Mouse (Mus musculus) heart, embryonic 12.5 days (tissue): ENCODE measurements at regions not wholly inside any gene's neighbourhood (a gene's known extent, or its start where the extent isn't known, plus 50 kb on each side); places are given as distances from the start of the nearest gene placed in this dataset.

Source experiments
- ATAC-seq: fragments of 200-750 bp; cut with Nextera tagmentation; 2 replicates; pipeline ENCODE4 v1.8.0; 2017; ENCODE audit warnings: moderate TSS enrichment, moderate library complexity; ENCODE audit not compliant: insufficient number of reproducible peaks, low FRiP score
- H3K27ac ChIP-seq: fragments of 300-500 bp; sonication (generic); 2 replicates; pipeline ENCODE4 v1.5.1; 2016; ENCODE audit warnings: mild to moderate bottlenecking, moderate library complexity; ENCODE audit not compliant: poor library complexity, severe bottlenecking
- H3K27me3 ChIP-seq: fragments of 300-500 bp; sonication (generic); replicated peaks from 2 replicates; pipeline ENCODE4 v1.6.1; 2016; ENCODE audit warnings: mild to moderate bottlenecking, moderate library complexity
- H3K36me3 ChIP-seq: fragments of 300-500 bp; sonication (generic); 2 replicates; pipeline ENCODE4 v1.6.1; 2016; ENCODE audit warnings: mild to moderate bottlenecking, moderate library complexity
- H3K4me1 ChIP-seq: fragments of 300-500 bp; sonication (generic); replicated peaks from 2 replicates; pipeline ENCODE4 v1.6.1; 2016; ENCODE audit warnings: mild to moderate bottlenecking
- H3K4me2 ChIP-seq: fragments of 300-500 bp; sonication (generic); 2 replicates; pipeline ENCODE4 v1.6.1; 2016; ENCODE audit warnings: mild to moderate bottlenecking, moderate library complexity
- H3K4me3 ChIP-seq: fragments of 300-500 bp; sonication (generic); 2 replicates; pipeline ENCODE4 v1.5.1; 2016; ENCODE audit warnings: mild to moderate bottlenecking
- H3K9ac ChIP-seq: fragments of 300-500 bp; sonication (generic); 2 replicates; pipeline ENCODE4 v1.6.1; 2016; ENCODE audit warnings: mild to moderate bottlenecking, moderate library complexity
- H3K9me3 ChIP-seq: fragments of 300-500 bp; sonication (generic); replicated peaks from 2 replicates; pipeline ENCODE4 v1.6.1; 2016; ENCODE audit warnings: mild to moderate bottlenecking, moderate library complexity
- WGBS: fragments of 180-500 bp; shearing (Covaris S2); methylation state at CpG from one replicate; pipeline ENCODE4 v1.1.7; 2016; 5-methylcytosine and 5-hydroxymethylcytosine counted together

DNA sequence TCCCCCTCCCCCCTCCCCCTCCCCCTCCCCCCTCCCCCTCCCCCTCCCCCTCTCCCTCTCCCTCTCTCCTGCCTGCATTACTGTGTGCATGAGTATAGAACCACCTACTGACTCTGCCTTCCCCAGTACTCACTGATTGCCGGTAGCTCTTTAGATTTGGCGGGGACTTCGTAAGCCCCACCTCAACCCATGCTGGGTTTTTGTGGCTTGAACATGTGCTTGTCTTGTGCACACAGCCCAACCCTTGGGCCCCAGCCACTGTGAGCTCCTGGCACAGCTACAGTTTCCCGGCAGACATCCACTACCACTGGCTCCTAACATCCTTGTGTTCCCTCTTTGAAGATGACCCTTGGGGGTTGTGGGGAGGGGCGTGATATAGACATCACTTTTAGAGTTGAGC is 87.4 kb upstream of the Cdh4 start:
- 76% methylated on average over 5 of the region's 5 CpGs for WGBS
- H3K27me3 ChIP-seq: no peaks in the 10 kb centered on the region
- no peak overlapping the region for H3K4me3 ChIP-seq
- H3K4me2 ChIP-seq: no peak overlapping the region
- no peaks in the 10 kb centered on the region for H3K9me3 ChIP-seq
- H3K36me3 ChIP-seq: no peaks in the 10 kb centered on the region
- no peak overlapping the region for H3K27ac ChIP-seq
- no peaks in the 10 kb centered on the region for H3K4me1 ChIP-seq
- no peak overlapping the region for H3K9ac ChIP-seq
- no peak for ATAC-seq

DNA sequence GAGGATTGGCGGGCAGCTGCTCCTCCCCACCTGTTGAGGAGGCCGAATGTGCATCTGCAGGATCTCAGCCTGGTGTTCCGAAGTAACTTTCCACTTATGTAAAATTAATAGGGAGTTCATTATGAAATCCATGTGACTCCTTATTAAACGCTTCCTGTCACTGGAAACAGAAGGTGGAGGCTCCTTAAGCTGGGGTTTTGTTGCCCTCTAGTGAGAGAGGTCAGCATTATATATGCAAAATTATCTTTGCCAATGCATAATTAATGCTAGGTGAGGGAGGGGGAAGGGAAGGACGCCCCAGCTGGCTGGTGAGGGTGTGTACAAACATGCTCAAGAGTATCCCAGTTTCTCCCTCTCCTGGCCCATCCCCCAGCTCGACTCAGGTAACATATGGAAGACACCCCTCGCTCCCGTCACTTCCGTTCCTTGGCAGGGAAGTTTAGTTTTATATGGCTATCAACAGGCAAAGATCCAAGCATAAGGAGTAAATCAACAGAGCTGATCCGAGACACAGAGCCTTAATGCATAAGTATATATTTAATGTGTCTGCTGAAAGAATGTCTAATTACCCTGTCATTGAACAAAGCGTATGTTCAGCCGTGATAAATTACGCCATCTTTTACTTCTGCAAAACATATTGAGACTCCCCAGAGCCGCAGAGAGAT is 71.2 kb upstream of the Cdh4 start:
- no peaks in the 10 kb centered on the region for H3K27me3 ChIP-seq
- WGBS: 79% methylated on average over 14 of the region's 14 CpGs
- no peak overlapping the region for H3K4me2 ChIP-seq
- no peaks in the 10 kb centered on the region; the same call in 1 of the 2 replicates for H3K9me3 ChIP-seq
- no peak overlapping the region for H3K27ac ChIP-seq
- no peaks in the 10 kb centered on the region for H3K4me1 ChIP-seq
- H3K36me3 ChIP-seq: no peaks in the 10 kb centered on the region
- H3K4me3 ChIP-seq: no peak overlapping the region
- no peak for ATAC-seq
- no peak overlapping the region for H3K9ac ChIP-seq

DNA sequence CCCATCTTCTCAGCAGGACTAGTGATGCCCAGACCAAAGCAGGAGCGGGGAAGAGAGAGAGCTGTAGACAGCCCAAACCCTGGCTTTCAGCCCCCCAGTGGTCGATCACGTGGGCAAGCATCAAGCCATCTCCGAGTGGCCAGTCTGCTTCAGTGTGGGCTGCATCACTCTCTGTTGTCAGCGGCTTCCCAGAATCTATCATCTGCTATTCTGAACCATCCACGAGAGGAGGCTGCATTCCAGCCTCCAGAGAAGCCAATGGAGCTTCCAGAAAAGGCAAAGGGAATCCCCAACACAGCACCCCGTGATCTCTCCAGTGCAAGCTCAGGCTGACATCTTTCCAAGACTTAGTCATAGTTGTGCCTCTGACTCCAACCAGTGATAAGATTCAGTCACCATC is 70.7 kb upstream of the Cdh4 start:
- H3K4me1 ChIP-seq: no peaks in the 10 kb centered on the region
- no peaks in the 10 kb centered on the region; the same call in 1 of the 2 replicates for H3K9me3 ChIP-seq
- no peak for ATAC-seq
- no peak overlapping the region for H3K4me3 ChIP-seq
- H3K27ac ChIP-seq: no peak overlapping the region
- H3K9ac ChIP-seq: no peak overlapping the region
- no peak overlapping the region for H3K4me2 ChIP-seq
- no peaks in the 10 kb centered on the region for H3K36me3 ChIP-seq
- no peaks in the 10 kb centered on the region for H3K27me3 ChIP-seq
- 65% methylated on average over 7 of the region's 7 CpGs for WGBS

DNA sequence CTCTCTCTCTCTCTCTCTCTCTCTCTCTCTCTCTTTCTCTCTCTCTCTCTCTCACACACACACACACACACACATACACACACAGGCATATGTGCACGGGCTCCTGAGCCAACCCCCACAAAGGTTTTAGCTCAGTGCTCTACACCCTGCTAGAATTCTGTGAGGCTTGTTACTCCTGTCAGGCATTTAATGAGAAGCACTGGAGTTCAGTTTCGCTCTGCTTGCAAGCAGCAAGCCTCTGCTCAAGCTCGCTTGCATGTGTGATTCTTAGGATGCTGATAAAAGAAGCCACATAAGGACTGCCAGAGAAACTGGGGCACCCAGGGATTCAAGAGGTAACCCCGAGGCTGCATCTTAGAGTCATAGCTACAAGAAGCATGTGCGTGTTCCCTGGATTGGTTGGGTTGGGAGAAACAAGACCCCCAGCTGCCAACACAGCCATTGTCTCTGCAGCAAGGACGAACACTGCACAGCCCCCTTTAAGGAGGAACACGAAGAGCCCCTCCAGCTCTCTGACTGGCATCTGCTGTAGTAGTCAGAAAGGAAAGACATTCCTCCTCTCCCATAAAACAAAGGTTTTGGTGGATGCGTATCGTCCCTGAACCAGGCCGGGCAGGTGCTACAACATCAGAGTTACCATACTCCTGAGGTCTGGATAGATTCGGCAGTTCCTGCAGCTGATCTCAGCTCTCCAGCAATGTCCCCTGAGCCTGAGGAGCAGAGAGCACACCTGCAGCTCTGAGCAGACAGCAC is 62.4 kb upstream of the Cdh4 start:
- ATAC-seq: no peak
- Histone ChIP-seq H3K4me1 (no peaks in the 10 kb centered on the region), H3K9ac (no peak overlapping the region), H3K4me3 (no peak overlapping the region), H3K36me3 (no peaks in the 10 kb centered on the region), H3K27me3 (peaks cover 5% of the 10 kb centered on the region; the same call in 1 of the 2 replicates), H3K9me3 (peaks cover 12% of the 10 kb centered on the region), H3K4me2 (no peak overlapping the region), H3K27ac (no peak overlapping the region)
- WGBS: 71% methylated on average over 11 of the region's 11 CpGs

DNA sequence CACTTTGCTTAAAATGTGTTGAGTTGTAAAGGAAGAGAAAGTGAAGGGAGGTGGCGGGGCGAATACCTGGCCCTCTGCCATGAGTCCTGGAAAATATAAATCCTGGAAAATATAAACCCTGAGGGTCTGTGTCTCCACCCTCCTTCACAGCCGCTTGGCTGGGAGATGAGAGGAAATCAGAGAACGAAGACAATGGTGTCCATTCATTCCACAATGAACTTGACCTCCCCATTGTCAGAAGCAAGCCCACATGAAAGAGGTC is 61.9 kb upstream of the Cdh4 start:
- Histone ChIP-seq H3K4me1 (no peaks in the 10 kb centered on the region), H3K9ac (no peak overlapping the region), H3K4me3 (no peak overlapping the region), H3K27me3 (peaks cover 5% of the 10 kb centered on the region; the same call in 1 of the 2 replicates), H3K27ac (no peak overlapping the region), H3K36me3 (no peaks in the 10 kb centered on the region), H3K4me2 (no peak overlapping the region), H3K9me3 (peaks cover 12% of the 10 kb centered on the region)
- 61% methylated on average over 4 of the region's 4 CpGs for WGBS
- ATAC-seq: no peak

DNA sequence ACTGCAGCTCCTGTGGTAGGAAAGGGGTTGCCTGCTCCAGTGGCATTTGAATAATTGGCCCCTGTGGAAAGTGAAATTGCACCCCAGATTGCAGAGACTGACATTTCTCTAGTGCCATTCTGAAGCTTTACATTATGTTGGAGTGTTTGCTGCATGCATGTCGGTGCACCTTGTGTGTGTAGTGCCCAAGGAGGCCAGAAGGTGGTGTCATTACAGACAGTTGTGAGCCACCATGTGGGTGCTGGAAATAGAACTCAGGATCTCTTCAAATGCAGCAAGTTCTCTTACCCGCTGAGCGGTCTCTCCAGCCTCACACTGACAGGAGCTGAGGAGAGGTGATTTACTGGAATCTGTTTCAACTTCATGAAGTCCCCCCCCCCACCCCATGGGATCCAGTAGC is 60.3 kb upstream of the Cdh4 start:
- ATAC-seq: no peak
- no peaks in the 10 kb centered on the region for H3K4me1 ChIP-seq
- H3K9ac ChIP-seq: no peak overlapping the region
- peaks cover 5% of the 10 kb centered on the region; the same call in 1 of the 2 replicates for H3K27me3 ChIP-seq
- H3K4me3 ChIP-seq: no peak overlapping the region
- H3K27ac ChIP-seq: no peak overlapping the region
- H3K4me2 ChIP-seq: no peak overlapping the region
- peaks cover 12% of the 10 kb centered on the region for H3K9me3 ChIP-seq
- WGBS: 86% methylated on average over 3 of the region's 3 CpGs
- no peaks in the 10 kb centered on the region for H3K36me3 ChIP-seq

DNA sequence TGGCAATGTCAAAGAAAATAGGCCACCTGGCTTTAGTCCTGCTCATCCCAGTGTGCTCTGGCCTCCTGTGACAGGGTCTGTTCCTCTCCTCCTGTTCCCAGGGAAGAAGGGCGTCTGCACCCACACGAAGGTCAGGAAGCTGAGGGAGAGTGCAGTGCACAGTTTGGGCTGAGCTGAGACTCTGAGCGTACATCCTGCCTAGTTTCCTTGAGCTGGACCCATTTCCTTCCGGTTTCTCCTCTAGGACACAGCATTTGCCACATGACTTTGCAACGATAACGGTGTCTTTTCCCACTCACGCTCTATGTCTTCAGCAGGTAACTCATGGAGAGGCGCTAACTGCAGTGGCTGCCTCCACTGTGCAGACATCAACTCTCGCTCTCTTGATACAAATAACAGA is 59.6 kb upstream of the Cdh4 start:
- ATAC-seq: no peak
- H3K4me1 ChIP-seq: no peaks in the 10 kb centered on the region
- peaks cover 12% of the 10 kb centered on the region for H3K9me3 ChIP-seq
- no peak overlapping the region for H3K4me2 ChIP-seq
- no peak overlapping the region for H3K4me3 ChIP-seq
- no peaks in the 10 kb centered on the region for H3K36me3 ChIP-seq
- 63% methylated on average over 9 of the region's 9 CpGs for WGBS
- no peak overlapping the region for H3K9ac ChIP-seq
- peaks cover 5% of the 10 kb centered on the region; the same call in 1 of the 2 replicates for H3K27me3 ChIP-seq
- H3K27ac ChIP-seq: no peak overlapping the region; the same call in 1 of the 2 replicates

DNA sequence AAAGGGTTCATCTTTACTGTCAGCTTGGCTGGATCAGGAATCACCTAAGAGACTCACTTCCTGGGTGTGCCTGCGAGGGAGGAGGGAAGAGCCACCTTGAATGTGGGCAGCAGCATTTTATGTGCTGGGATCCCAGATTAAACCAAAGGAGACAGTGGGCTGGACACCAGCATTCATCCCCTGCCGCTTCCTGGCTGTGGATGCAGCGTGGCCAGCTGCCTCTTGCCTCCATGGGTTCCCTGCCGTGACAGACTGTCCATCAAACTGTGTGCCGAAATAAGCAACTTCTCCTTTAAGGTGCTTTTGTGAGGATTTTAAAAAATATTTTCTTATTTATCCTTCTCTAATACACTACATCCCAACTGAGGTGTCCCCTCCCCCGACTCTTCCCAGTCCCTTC is 55.4 kb upstream of the Cdh4 start:
- H3K4me1 ChIP-seq: peaks cover 8% of the 10 kb centered on the region; the same call in 1 of the 2 replicates
- no peak overlapping the region for H3K4me2 ChIP-seq
- WGBS: 76% methylated on average over 6 of the region's 6 CpGs

DNA sequence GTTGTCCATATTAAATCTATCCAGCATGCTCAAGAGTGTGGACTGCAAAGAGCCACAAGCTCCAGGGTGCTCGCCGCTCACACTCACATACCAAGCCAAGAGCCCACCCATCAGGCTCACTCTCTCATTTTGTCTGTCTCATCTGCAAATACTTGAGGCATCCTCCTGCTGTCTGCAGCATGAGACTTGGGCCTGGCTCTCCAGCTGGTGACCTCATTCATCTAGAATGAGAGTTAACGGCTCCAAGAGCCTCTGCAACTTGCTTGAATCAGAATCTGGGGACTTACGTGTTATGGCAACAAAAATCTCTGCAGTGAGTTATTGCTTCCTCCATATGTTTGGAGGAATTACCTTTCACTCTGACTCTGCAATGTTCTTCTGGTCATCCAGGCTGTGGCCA is 51.7 kb upstream of the Cdh4 start:
- Histone ChIP-seq H3K27me3 (no peaks in the 10 kb centered on the region), H3K36me3 (no peaks in the 10 kb centered on the region), H3K27ac (no peak overlapping the region), H3K4me3 (no peak overlapping the region), H3K9me3 (no peaks in the 10 kb centered on the region), H3K4me1 (peaks cover 8% of the 10 kb centered on the region; the same call in 1 of the 2 replicates), H3K4me2 (no peak overlapping the region), H3K9ac (no peak overlapping the region)
- ATAC-seq: no peak
- WGBS: 68% methylated on average over 4 of the region's 4 CpGs

More for the DNA sequence above, 55.4 kb upstream of the Cdh4 start:
- Histone ChIP-seq H3K27me3 (no peaks in the 10 kb centered on the region), H3K27ac (no peak overlapping the region), H3K36me3 (no peaks in the 10 kb centered on the region), H3K4me3 (no peak overlapping the region), H3K9ac (no peak overlapping the region), H3K9me3 (peaks cover 6% of the 10 kb centered on the region)
- ATAC-seq: no peak

DNA sequence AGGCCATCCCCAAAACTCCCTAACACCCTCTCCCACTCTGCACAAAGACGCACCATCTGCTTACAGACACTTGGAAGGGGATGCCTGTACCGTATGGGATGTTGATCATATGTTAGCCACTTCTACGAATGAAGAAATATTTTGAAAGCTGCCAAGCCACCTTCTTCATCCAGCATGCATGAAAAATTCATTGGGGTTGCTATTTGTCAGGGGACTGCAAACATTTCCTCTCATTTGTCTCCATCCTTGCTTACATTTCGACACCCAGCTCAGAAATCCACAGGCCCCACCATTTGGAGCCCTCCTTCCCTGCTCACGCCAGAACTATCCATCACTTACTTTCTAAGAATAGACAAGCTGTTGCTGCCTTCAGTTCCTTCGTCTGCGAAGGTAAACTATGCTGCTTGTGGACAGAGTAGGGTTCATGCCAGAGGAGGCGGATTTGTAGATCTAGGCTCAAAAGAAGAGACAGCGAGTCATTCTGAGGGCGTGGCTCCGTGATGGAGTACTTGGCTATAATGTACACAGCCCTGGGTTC is 51.2 kb upstream of the Cdh4 start:
- ATAC-seq: no peak
- H3K9me3 ChIP-seq: no peaks in the 10 kb centered on the region
- no peak overlapping the region for H3K9ac ChIP-seq
- H3K4me2 ChIP-seq: no peak overlapping the region
- peaks cover 8% of the 10 kb centered on the region; the same call in 1 of the 2 replicates for H3K4me1 ChIP-seq
- no peaks in the 10 kb centered on the region for H3K27me3 ChIP-seq
- no peaks in the 10 kb centered on the region for H3K36me3 ChIP-seq
- no peak overlapping the region for H3K27ac ChIP-seq
- 55% methylated on average over 11 of the region's 11 CpGs for WGBS
- no peak overlapping the region for H3K4me3 ChIP-seq
